Mouse (Mus musculus) heart, adult 9 months (tissue): ENCODE results near the gene Ina.
"Not testable (repeated sequence)": the region's sequence is repeated elsewhere in the genome, so short reads cannot be mapped to it uniquely, and the experiment has no call there.

Source experiments
- DNase-seq, 2 experiments: peaks; one replicate each; pipeline ENCODE4 v3.0.0; 2022; ENCODE audit warnings: low spot score in 2 of 2

Gene Ina

DNA sequence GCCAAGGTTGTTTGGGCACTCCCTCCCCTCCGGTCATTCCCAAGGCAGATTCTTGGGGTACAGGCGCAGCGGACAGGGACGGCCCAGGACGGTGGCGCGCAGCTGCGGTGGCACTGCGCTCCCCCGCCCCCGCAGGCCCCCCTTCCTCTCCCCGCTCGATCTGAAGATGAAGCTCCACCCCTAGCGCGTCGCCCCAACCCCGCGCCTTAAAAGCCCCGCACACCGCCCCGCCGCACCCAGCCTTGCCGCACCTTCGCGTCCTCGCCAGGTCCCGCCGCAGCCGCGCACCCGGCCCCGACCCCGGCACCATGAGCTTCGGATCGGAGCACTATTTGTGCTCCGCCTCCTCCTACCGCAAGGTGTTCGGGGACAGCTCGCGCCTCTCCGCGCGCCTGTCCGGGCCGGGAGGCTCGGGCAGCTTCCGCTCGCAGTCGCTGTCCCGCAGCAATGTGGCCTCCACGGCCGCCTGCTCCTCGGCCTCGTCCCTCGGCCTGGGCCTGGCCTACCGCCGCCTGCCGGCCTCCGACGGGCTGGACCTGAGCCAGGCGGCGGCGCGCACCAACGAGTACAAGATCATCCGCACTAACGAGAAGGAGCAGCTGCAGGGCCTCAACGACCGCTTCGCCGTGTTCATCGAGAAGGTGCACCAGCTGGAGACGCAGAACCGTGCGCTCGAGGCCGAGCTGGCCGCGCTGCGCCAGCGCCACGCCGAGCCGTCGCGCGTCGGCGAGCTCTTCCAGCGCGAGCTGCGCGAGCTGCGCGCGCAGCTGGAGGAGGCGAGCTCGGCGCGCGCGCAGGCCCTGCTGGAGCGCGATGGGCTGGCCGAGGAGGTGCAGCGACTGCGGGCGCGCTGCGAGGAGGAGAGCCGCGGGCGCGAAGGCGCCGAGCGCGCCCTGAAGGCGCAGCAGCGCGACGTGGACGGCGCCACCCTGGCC, at the start of gene Ina, which contains the start of gene Nt5c2:
Gene Ina (plus strand): TSS at position 252 of the 935 bp plus-strand sequence.
Gene Nt5c2 (minus strand): TSS at position 707 of the 935 bp plus-strand sequence.
- DNase-seq = no peak

DNA sequence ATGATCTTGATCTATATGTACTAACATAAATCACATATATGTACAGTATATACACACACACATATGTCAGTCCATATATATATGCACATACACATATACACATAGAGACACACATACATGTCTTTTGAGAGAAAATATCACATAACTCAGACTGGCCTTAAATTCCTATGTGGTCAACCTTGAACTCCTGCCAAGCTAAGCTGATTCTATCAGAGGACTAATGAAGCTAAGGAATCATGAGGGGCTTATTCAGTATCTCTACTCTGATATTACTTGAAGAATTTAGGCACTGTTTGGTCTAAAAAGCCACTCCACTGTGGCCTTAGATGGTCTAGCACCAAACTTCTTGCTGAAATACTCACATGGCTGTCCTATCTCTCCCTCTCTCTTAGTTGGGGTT, 49.0 kb upstream of the Ina start:
- no peak for DNase-seq

DNA sequence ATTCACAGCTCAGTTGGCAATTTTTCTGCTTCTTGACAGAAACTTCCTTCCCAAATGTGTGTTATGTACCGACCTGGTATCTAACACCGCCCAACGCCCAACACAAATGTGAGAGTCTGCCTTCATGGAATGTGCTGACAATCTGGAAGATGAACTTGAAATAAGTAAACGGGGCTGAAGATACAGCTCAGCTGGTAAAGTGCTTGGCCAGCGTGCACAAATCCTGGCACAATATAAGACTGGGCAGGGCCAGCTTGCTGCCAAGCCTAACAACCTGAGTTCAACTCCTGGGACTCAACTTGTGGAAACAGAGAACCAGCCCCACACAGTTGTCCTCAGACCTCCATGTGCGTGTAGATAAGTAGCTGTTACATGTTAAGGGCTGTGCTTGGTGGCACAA, 48.2 kb upstream of the Ina start:
- DNase-seq = no peak

DNA sequence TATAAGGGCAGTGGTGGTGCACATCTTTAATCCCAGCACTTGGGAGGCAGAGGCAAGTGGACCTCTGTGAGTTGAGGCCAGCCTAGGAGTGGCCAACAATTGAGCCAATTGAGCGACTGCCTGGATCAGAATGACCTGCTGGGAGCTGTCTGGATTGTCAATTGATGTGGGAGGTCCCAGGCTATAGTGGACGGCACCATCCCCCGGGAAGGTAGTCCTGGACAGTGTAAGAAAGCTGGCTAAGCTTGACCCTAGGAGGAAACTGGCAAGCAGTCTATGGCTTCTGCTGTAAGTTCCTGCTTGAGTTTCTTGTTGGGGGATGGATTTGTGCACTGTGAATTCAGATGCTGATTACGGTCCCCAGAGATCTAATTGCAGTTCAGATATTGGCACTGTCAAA, 46.6 kb upstream of the Ina start:
- DNase-seq = peak in 1 of 2 experiments; percentile 35

DNA sequence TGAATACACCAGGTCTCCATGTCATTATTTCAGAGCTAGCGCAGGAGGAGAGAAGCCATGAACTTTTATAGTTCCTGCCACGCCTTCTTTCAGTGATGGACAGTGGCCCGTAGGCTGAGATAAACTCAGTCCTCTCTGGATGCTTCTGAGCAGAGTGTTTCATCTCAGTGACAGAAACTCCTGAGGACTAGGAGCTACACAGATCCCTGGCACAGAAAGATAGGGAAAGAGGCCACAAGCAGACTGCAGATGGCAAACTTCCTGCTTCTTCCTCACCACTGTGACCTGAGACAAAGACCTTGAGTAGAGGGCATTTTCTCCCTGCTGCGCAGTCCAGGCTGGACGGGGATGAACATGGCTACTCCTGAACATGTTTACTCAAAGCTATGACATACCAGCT, 45.7 kb upstream of the Ina start:
- DNase-seq = peak in 1 of 2 experiments; percentile 32

DNA sequence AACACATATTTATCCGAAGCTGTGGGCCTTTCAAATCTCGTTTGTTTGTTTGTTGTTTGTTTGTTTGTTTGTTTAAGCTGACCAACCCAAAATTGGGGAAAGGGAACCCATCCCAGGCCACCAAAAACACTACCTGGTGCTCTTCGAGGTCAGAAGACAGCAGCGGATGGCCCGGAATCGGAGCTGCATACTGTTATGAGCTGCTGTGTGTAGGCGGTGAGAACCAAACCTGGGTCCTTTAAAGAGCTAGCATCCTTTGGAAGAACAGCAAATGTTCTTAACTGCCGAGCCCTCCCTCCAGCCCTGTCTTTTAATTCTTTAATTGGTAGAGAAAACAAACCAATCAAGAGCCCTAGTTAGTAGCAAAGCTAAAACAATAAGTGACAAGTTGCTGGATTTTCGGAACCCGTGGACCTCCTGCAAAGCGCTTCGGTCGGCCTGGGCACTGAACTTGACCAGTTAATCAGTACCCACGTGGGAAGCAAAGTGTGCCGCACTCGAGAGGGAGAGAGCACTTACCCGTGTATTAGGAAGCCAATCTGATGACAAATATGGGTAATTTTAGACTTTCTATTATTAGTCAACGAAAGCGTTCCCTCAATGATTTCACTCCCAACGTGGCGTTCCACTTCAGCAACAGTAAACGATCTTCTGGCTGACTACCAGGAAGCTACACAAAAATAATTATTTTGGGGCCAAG, 45.1 kb upstream of the Ina start:
- DNase-seq = peak in 1 of 2 experiments; percentile 58

DNA sequence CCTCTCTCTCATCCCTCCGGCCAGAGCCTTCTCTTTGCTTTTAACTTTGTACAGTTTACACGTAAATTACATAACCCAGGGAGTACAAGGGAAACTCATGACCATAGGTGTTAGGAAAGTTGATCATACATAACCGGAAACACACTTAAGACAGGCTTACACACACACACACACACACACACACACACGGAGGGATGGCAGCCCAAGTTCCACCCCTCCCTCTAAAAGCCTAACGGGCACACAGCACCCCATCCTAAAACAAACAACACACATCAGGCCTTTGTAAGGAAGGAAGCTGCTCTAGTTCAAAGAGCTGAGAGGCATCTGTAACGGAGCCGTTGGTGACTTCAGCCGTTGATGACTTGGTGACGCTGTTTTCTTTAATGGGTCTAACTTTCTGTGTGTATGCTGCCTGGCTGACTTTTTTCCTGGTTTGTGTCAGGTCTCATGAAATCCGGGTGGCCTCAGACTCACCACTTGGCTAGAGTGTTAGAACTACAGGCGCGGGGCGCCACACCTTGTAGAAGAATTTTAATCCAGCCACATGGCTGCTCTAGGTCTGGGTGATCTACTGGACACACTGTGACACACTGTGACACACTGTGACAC, 44.3 kb upstream of the Ina start:
- no peak for DNase-seq

DNA sequence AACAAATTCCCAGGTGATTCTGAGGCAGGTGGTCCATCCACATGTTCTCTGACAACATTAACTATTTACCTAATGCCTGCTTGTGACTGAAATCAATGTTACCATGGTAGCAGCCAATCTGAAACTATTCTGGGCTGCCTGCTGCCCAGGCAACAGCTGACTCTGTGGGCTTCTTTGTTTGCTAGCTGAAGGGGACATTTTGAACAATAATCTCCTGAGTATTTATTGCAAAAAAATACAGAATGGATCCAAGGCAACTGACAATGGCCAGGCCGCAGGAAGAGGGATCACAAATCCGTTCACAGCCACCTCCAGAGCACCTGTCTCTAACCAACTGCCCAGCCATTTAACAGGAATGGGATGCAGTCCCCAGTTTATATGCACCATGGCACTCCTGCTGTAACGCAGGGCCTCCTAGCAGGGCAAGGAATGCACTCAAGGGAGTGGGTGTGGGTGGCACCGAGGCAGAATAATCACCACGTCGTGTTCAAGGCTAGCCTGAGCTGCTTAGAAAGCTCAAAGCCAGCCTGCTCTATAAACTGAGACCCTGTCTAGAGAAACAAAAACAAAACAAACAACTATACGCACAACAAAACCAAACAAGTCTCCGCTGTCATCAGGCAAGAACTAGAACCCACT, 43.3 kb upstream of the Ina start:
- no peak for DNase-seq

DNA sequence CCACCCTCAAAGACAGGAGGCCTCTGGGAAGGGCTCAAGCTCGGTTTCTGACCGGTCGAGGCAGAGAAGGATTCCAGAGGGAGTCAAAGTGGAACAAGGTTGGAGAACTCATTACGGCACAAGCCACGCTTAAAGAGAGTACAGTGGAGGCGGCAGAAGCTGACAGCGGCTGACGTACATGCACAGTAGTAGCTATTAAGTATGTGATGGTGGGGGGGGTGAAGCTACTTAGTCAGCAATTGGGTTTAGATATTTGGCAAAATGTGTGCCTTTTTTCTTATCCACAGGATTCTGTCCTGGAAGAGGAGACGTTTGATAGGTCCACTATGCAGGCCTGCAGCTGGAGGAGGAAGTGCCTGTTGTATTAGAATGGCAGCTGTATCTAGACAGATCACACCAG, 42.8 kb upstream of the Ina start:
- DNase-seq = no peak

DNA sequence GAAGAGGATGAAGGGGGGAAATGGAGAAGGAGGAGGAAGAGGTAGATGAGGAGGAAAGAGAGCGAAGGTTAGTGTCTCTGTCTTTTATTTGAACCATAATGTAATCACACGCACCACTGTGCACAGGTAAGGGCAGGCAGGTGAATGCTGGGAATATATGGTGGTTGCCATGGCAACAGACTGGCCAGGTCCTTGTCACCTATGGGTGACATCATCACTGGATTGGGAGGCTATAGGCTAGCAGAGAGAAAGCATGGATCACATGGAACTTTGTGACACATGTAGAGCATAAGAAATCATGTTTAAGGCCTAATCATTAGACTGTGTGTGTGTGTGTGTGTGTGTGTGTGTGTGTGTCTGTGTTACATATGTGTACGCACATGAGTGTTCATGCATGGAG, 42.3 kb upstream of the Ina start:
- no peak for DNase-seq

DNA sequence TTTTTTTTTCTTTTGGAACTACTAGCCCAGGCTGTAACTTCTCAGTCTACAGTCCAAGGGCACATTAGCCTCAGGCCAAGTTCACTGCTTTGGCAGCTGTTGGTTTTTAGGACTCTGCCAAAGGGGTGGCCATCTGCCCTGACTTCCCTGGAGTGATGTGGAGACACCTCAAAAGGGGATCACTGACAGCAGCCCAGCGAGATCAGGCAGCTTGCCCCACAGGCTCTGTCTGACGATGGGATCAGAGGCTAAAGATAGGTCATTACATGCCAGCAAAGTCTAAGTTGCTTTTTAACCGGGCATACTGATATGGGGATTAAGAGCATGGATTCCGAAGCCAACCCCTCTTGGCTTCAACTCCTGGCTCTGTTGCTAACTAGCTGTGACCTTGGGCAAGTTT, 38.9 kb upstream of the Ina start:
- DNase-seq = peak; percentile 75 to 83

DNA sequence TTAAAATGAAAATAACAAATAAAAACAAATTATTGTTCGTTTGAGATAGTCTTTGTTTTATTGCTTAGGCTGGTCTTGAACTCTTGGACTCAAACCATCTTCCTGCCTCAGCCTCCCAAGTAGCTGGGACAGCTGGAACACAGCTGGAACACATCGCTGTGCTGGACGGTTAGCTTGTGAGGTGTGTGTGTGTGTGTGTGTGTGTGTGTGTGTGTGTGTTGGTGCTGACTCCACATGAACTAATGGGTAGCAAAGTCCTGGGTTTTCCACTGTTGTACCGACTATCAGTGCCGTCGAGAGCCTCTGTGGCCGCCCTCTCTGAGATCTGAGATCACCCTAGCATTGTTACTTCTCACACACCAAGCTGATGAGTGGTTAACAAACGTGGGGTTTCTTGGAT, 38.5 kb upstream of the Ina start:
- DNase-seq = no peak

DNA sequence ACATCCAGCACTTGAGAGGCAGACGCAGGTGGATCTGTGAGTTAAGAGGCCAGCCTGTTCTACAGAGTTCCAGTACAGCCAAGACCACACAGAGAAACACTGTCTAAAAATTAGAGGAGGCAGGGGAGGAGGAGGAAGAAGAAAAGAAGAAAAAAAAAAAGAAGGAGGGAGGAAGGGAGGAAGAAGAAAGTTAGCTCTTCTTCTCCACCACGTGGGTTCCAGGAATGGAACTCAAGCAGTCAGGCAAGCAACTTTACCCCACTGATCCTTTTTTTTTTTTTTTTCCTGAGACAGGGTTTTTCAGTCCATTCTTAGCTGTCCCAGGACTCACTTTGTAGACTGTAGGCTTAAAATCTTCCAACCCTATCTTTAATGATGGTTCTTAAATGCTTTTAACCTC, 37.8 kb upstream of the Ina start:
- no peak for DNase-seq

DNA sequence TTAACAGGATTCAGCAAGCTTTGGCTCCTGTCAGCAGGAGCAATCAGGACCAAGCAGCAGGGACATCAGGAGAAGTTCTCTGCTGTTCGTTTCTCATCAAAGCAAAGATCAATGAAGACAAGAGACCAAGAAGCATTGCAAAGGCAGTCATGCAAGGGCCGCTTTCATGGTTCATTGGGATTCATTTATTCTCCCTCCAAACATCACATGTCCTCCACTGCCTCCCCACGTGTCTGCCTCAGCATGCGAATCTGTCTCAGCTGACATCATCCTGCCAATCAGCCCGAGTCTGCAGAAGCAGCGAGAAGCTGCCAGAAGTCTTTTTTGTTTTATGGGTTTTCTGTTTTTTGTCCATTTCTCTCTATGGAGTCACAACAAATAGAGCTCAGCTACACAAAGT, 37.0 kb upstream of the Ina start:
- no peak for DNase-seq

DNA sequence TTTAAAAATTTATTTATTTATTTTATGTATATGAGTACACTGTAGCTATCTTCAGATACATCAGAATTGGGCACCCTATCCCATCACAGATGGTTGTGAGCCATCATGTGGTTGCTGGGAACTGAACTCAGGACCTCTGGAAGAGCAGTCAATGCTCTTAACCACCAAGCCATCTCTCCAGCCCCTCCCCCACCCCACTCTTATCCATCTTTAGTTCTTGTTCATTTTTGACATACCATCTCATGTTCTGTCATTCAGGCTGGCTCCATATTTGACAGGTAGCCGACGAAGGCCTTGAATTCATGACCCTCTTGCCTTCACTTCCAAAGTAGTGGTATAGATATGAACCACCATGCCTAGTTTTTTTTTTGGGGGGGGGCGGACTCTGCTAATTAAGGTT, 36.4 kb upstream of the Ina start:
- not testable (repeated sequence) for DNase-seq

DNA sequence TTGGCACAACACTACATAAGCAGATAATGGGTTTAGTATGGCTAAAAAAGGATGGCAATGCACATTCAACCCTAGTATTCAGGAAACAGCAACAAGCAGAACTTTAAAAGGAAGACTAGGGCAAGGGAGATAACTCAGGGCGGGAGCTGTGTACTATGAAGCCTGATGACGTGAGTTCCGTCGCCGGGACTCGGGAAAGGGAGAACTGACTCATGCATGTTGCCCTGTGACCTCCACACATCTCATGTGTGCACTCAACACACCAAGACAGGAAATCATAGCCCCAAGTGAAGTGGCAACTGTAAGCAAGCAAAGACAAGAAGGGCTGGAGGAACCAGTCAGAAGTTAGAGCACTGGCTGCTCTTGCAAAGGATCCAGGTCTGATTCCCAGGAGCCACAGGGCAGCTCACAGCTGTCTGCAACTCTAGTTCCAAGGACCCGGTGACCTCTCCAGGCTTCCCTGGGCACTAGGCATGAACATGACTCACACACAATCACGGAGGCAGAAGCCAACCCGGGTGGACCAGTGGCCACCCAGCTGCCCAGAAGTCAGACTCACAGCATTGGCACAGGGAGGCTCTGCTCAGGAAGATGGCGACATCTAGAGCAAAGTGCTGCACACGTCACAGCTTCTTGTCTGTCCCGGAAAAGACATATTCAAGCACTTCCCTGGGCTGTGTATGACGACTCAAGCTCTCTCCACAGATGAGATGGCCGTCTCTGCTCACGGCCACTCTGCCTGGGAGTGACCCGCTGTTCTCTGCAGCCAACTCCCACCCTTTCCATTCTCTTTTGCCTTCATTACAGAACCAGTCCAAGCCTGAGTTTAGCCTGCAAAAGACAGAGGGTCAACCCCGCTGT, 35.3 kb upstream of the Ina start:
- DNase-seq = peak in 1 of 2 experiments; percentile 33

DNA sequence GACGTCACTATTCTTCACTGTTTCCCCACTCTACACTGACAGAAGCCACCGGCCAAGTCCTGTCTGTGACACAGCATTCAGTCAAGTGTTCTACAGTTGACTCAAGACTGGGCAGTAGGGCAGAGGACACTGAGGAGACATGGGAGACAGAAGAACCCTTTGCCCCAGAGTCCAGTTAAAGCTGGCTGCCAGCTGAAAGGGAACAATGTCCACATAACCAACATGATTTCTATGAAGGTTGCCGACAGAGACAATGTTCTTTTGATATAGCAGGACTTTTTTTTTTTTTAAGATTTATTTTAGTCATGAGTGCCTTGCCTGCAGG, 34.8 kb upstream of the Ina start:
- DNase-seq = no peak

DNA sequence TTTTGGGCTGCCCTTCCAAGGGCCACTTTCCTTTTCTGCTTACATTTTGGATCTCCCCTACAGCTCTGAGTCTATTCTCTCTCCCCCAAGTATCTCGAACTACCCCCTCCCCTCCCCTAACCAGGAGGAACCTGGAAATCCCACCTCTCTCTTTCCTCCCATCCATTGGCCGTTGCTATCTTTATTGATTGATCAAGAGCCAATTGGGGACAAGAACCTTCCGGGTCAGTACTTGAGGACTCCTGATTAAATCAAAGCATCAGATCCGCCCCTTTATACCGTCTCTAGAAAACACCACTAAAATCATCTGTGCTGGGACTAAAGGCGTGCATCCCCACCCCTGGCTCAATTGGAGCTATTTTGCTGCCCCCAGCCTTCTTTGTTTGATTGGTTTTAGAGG, 33.0 kb upstream of the Ina start:
- no peak for DNase-seq

DNA sequence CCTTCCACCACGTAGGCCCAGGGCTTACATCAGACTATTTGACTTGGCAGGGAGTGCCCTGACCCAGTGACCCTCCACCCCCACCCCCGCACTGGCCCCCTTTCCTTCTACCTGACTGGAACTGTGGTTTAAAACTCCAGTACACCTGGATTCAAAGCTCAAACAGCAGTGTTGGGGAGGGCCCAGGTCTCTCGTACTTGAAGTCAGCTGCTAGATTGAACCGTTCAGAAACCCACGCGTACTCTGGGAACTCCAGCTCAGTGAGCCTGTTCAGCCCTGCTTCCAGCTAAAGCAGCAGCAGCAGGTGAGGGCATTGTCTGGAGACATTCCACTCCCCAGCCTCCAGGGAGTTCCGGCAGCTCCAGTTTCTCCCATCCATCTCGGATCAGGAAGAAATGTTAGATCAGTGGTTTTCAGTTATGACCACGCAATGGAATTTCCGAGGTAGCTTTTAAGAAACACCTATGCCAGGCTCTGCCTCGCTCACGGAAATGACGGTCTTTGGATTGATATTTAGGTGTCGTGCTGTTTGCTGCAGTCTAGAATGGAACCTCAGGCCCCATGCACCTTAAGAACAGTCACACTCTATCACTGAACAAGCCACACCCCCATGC, 31.0 kb upstream of the Ina start:
- DNase-seq = no peak

DNA sequence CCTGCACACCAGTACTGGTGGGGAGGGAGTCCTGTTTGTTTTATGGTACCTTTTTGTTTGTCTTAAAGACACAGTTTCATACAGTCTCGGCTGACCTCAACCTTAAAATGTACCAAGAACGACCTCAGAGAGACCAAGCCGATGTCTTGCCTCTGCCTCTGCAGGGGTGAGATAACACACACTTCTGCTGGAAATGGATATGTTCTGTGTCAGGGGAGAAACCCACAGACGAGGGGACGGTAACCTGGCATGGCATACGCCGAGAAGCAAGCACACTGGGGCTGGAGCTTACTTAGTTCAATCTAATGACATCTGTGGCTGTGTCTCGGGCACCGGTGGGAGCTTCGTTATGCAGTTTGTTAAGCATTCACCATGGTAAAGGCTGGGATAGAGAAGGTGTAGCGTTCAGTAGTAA, 30.5 kb upstream of the Ina start:
- DNase-seq = no peak
